Mouse (Mus musculus) adrenal gland, adult 18-20 months (tissue): Measurements from ENCODE around the gene Lonrf2. TPM values are rescaled to one million over a fixed set of nuclear protein-coding genes. Genes with fewer than 3 reads are reported as not detected.

Source experiments
- DNase-seq, 2 experiments: peaks; one replicate each; pipeline ENCODE4 v3.0.0; 2021 to 2022; ENCODE audit warnings: low spot score in 2 of 2
- total RNA-seq, 2 experiments: library from RNA; stranded (reverse); gene quantifications; 1 replicate in 1 of 2; 2 replicates in 1 of 2; pipeline ENCODE4 v1.2.3; 2021

The Lonrf2 gene
- total RNA-seq, 2 experiments from 2014 or later, result 6.0 to 6.8 TPM

- no peak for DNase-seq
Observed at GRCm38 (mm10) chr1:38839944-38840343, 3.4 kb upstream of the Lonrf2 start.

- DNase-seq, result peak; percentile 23 to 28
Observed at GRCm38 (mm10) chr1:38835568-38836476, 689 bp downstream of the Lonrf2 start.

GRCm38 (mm10) chr1:38834899-38835298 is 1.6 kb downstream of the Lonrf2 start:
- DNase-seq, result peak in 1 of 2 experiments; percentile 9

GRCm38 (mm10) chr1:38824926-38825325 is 11.6 kb downstream of the Lonrf2 start:
- no peak for DNase-seq

- DNase-seq, result no peak
Observed at GRCm38 (mm10) chr1:38823851-38824250, 12.7 kb downstream of the Lonrf2 start.

- DNase-seq, result no peak
Observed at GRCm38 (mm10) chr1:38819691-38820090, 16.8 kb downstream of the Lonrf2 start.

- no peak for DNase-seq
Observed at GRCm38 (mm10) chr1:38817671-38818070, 18.8 kb downstream of the Lonrf2 start.

GRCm38 (mm10) chr1:38817268-38817667 is 19.2 kb downstream of the Lonrf2 start:
- DNase-seq, result no peak

- DNase-seq, result no peak
Observed at GRCm38 (mm10) chr1:38816306-38816705, 20.2 kb downstream of the Lonrf2 start.

GRCm38 (mm10) chr1:38807121-38807520 is 29.4 kb downstream of the Lonrf2 start:
- DNase-seq, result no peak

- DNase-seq, result no peak
Observed at GRCm38 (mm10) chr1:38800402-38800801, 36.1 kb downstream of the Lonrf2 start.

- DNase-seq, result no peak
Observed at GRCm38 (mm10) chr1:38799304-38799703, 37.2 kb downstream of the Lonrf2 start.

GRCm38 (mm10) chr1:38796936-38797335 is 39.6 kb downstream of the Lonrf2 start:
- DNase-seq, result no peak

GRCm38 (mm10) chr1:38795496-38795895 is 41.0 kb downstream of the Lonrf2 start:
- no peak for DNase-seq

GRCm38 (mm10) chr1:38791016-38791810 is 45.3 kb downstream of the Lonrf2 start:
- DNase-seq, result peak in 1 of 2 experiments; percentile 8

GRCm38 (mm10) chr1:38789988-38790602 is 46.4 kb downstream of the Lonrf2 start:
- no peak for DNase-seq

- no peak for DNase-seq
Observed at GRCm38 (mm10) chr1:38788904-38789303, 47.6 kb downstream of the Lonrf2 start.

GRCm38 (mm10) chr1:38787443-38787842 is 49.1 kb downstream of the Lonrf2 start:
- DNase-seq, result peak in 1 of 2 experiments; percentile 24

- DNase-seq, result no peak
Observed at GRCm38 (mm10) chr1:38786358-38786757, 50.2 kb downstream of the Lonrf2 start.

GRCm38 (mm10) chr1:38778271-38778670 is 58.2 kb downstream of the Lonrf2 start:
- DNase-seq, result no peak

GRCm38 (mm10) chr1:38777500-38777899 is 59.0 kb downstream of the Lonrf2 start:
- no peak for DNase-seq
